Mouse (Mus musculus) lung, embryonic 16.5 days (tissue): ENCODE data around the gene Gm9945. TPM values are rescaled to one million over a fixed set of nuclear protein-coding genes. Genes with fewer than 3 reads are reported as not detected.

Source experiments
- ATAC-seq: fragments of 200-750 bp; cut with Nextera tagmentation; 2 replicates; pipeline ENCODE4 v1.8.0; 2017; ENCODE audit warnings: low read depth, mild to moderate bottlenecking, moderate library complexity
- H3K27ac ChIP-seq: fragments of 300-500 bp; sonication (generic); 2 replicates; pipeline ENCODE4 v1.5.1; 2014; ENCODE audit warnings: mild to moderate bottlenecking, control low read depth, low read length
- H3K27me3 ChIP-seq: fragments of 300-500 bp; sonication (generic); 2 replicates; pipeline ENCODE4 v1.6.1; 2014; ENCODE audit warnings: low read depth, low read length, mixed read lengths; ENCODE audit not compliant: control insufficient read depth, insufficient read depth
- H3K36me3 ChIP-seq: fragments of 300-500 bp; sonication (generic); 2 replicates; pipeline ENCODE4 v1.6.1; 2014; ENCODE audit warnings: low read length; ENCODE audit not compliant: control insufficient read depth, insufficient read depth
- H3K4me1 ChIP-seq: fragments of 300-500 bp; sonication (generic); replicated peaks from 2 replicates; pipeline ENCODE4 v1.6.1; 2014; ENCODE audit warnings: low read length, mixed read lengths; ENCODE audit not compliant: control insufficient read depth, insufficient read depth
- H3K4me2 ChIP-seq: fragments of 300-500 bp; sonication (generic); 2 replicates; pipeline ENCODE4 v1.6.1; 2014; ENCODE audit warnings: low read depth, low read length, control low read depth
- H3K4me3 ChIP-seq: fragments of 300-500 bp; sonication (generic); 2 replicates; pipeline ENCODE4 v1.5.1; 2014; ENCODE audit warnings: mild to moderate bottlenecking, low read length, control low read depth
- H3K9ac ChIP-seq: fragments of 300-500 bp; sonication (generic); 2 replicates; pipeline ENCODE4 v1.6.1; 2014; ENCODE audit warnings: low read length, control low read depth
- H3K9me3 ChIP-seq: fragments of 300-500 bp; sonication (generic); 2 replicates; pipeline ENCODE4 v1.6.1; 2016; ENCODE audit warnings: low read length; ENCODE audit not compliant: control insufficient read depth
- whole genome bisulfite sequencing: fragments of 180-500 bp; shearing (Covaris S2); extraction: QIAGEN DNeasy Blood & Tissue Kit; methylation state at CpG from one replicate; pipeline ENCODE4 v1.1.7; 2014; 5-methylcytosine and 5-hydroxymethylcytosine counted together
- polyA plus RNA-seq: library from polyadenylated mRNA; unstranded; fragments of >200 nt; fragmentation: Nextera tagmentation; extraction: Ambion mirVana; gene quantifications from 2 replicates; pipeline ENCODE4 v1.2.1, GENCODE M21; 2015

The Gm9945 gene
- polyA plus RNA-seq, 1 experiment from 2014 or later: not detected

GRCm38 (mm10) chr11:53445562-53445961, 34.4 kb upstream of the Gm9945 start:
- no peak overlapping the region for H3K9ac ChIP-seq
- no peaks in the 10 kb centered on the region for H3K27me3 ChIP-seq
- WGBS: 43% methylated on average over 13 of the region's 13 CpGs
- H3K36me3 ChIP-seq: no peaks in the 10 kb centered on the region
- H3K27ac ChIP-seq: no peak overlapping the region
- H3K4me3 ChIP-seq: no peak overlapping the region
- no peaks in the 10 kb centered on the region for H3K9me3 ChIP-seq
- ATAC-seq: no peak
- H3K4me2 ChIP-seq: no peak overlapping the region
- peaks cover 2% of the 10 kb centered on the region; the same call in 1 of the 2 replicates for H3K4me1 ChIP-seq

GRCm38 (mm10) chr11:53446183-53446582, 33.8 kb upstream of the Gm9945 start:
- Histone ChIP-seq H3K27me3 (no peaks in the 10 kb centered on the region), H3K9me3 (no peaks in the 10 kb centered on the region), H3K4me1 (peaks cover 2% of the 10 kb centered on the region; the same call in 1 of the 2 replicates), H3K36me3 (no peaks in the 10 kb centered on the region), H3K9ac (no peak overlapping the region), H3K4me3 (no peak overlapping the region), H3K4me2 (no peak overlapping the region), H3K27ac (no peak overlapping the region)
- 54% methylated on average over 13 of the region's 13 CpGs for WGBS
- no peak for ATAC-seq

- H3K4me3 ChIP-seq: no peak overlapping the region
- no peak overlapping the region for H3K4me2 ChIP-seq
- no peak for ATAC-seq
- 89% methylated on average over 8 of the region's 8 CpGs for WGBS
- no peaks in the 10 kb centered on the region for H3K27me3 ChIP-seq
- no peaks in the 10 kb centered on the region for H3K36me3 ChIP-seq
- no peaks in the 10 kb centered on the region; the same call in 1 of the 2 replicates for H3K4me1 ChIP-seq
- no peak overlapping the region for H3K27ac ChIP-seq
- no peak overlapping the region for H3K9ac ChIP-seq
- H3K9me3 ChIP-seq: no peaks in the 10 kb centered on the region
These were observed 32.0 kb upstream of the Gm9945 start for GRCm38 (mm10) chr11:53447996-53448395.

- Histone ChIP-seq H3K9me3 (no peaks in the 10 kb centered on the region), H3K4me1 (no peaks in the 10 kb centered on the region; the same call in 1 of the 2 replicates), H3K27me3 (no peaks in the 10 kb centered on the region), H3K4me3 (no peak overlapping the region), H3K9ac (no peak overlapping the region), H3K36me3 (no peaks in the 10 kb centered on the region), H3K27ac (no peak overlapping the region), H3K4me2 (no peak overlapping the region)
- ATAC-seq: no peak
- 71% methylated on average over 1 of the region's 1 CpGs for WGBS
These were observed 31.4 kb upstream of the Gm9945 start for GRCm38 (mm10) chr11:53448529-53448928.

GRCm38 (mm10) chr11:53450070-53450705, 29.8 kb upstream of the Gm9945 start:
- Histone ChIP-seq H3K4me3 (no peak overlapping the region), H3K27ac (no peak overlapping the region), H3K4me2 (no peak overlapping the region), H3K36me3 (no peaks in the 10 kb centered on the region), H3K9me3 (no peaks in the 10 kb centered on the region), H3K27me3 (no peaks in the 10 kb centered on the region), H3K9ac (no peak overlapping the region), H3K4me1 (no peaks in the 10 kb centered on the region; the same call in 1 of the 2 replicates)
- WGBS: 22% methylated on average over 15 of the region's 15 CpGs
- ATAC-seq: no peak

- H3K36me3 ChIP-seq: no peaks in the 10 kb centered on the region
- 49% methylated on average over 2 of the region's 2 CpGs for WGBS
- H3K9me3 ChIP-seq: no peaks in the 10 kb centered on the region
- no peak for ATAC-seq
- H3K27ac ChIP-seq: no peak overlapping the region
- no peaks in the 10 kb centered on the region for H3K27me3 ChIP-seq
- H3K9ac ChIP-seq: no peak overlapping the region
- H3K4me1 ChIP-seq: peaks cover under 1% of the 10 kb centered on the region; the same call in 1 of the 2 replicates
- H3K4me3 ChIP-seq: no peak overlapping the region
- H3K4me2 ChIP-seq: no peak overlapping the region
These were observed 28.6 kb upstream of the Gm9945 start for GRCm38 (mm10) chr11:53451361-53451760.

- Histone ChIP-seq H3K9ac (no peak overlapping the region), H3K27ac (no peak overlapping the region), H3K4me2 (no peak overlapping the region), H3K36me3 (no peaks in the 10 kb centered on the region), H3K27me3 (no peaks in the 10 kb centered on the region), H3K4me1 (peaks cover 3% of the 10 kb centered on the region; the same call in 1 of the 2 replicates), H3K4me3 (no peak overlapping the region), H3K9me3 (no peaks in the 10 kb centered on the region)
- no peak for ATAC-seq
- WGBS: 93% methylated on average over 9 of the region's 9 CpGs
These were observed 27.6 kb upstream of the Gm9945 start for GRCm38 (mm10) chr11:53452396-53452795.

GRCm38 (mm10) chr11:53453031-53453430, 26.9 kb upstream of the Gm9945 start:
- no peak overlapping the region for H3K4me3 ChIP-seq
- ATAC-seq: no peak
- no peaks in the 10 kb centered on the region for H3K27me3 ChIP-seq
- WGBS: 64% methylated on average over 5 of the region's 5 CpGs
- no peak overlapping the region for H3K4me2 ChIP-seq
- no peaks in the 10 kb centered on the region for H3K36me3 ChIP-seq
- H3K9ac ChIP-seq: no peak overlapping the region
- peaks cover 3% of the 10 kb centered on the region; the same call in 1 of the 2 replicates for H3K4me1 ChIP-seq
- no peaks in the 10 kb centered on the region for H3K9me3 ChIP-seq
- H3K27ac ChIP-seq: no peak overlapping the region

- Histone ChIP-seq H3K9ac (peak within 1 kb of the TSS; percentile 71), H3K9me3 (no peaks in the 10 kb centered on the region), H3K36me3 (no peaks in the 10 kb centered on the region), H3K27me3 (peaks cover 2% of the 10 kb centered on the region; the same call in 1 of the 2 replicates), H3K4me3 (peak within 1 kb of the TSS; percentile 60), H3K27ac (no peak within 1 kb of the TSS), H3K4me2 (peak within 1 kb of the TSS; percentile 88), H3K4me1 (0 out of 2 replicates have a peak, but pooled peaks cover 3% of the 10 kb centered on the region)
- ATAC-seq: peak; percentile 94
- 3% methylated on average over 42 of the region's 42 CpGs for WGBS
These were observed 23.2 kb upstream of the Gm9945 start, which contains the start of the genes Gm10447 and Shroom1 for GRCm38 (mm10) chr11:53456474-53457371. TSS of gene Gm10447 (minus strand) at chr11:53457110. TSS of gene Shroom1 (plus strand) at chr11:53457205.
